11 mouse cellular contexts compared by ENCODE assay signal in the genomic region with DNA sequence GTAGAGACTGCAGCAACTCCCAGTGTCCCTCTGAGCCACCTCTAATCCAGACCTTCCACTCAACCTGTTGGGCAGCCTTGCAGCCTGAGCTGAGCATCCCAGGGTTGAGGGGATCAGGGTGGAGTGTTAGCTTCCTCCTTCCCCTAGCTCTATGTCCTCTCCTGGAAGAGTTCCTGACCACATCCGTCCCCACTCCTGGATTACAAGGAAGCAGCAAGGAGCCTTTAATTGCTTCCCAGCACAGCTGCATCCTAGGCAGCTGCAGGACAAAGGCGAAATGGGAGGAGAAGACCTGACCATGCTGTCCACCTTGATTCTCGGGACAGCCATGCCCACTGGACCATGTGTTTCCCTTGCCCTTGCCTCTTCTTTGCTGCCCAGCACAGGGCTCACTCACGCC. TPM values are rescaled to one million over a fixed set of nuclear protein-coding genes. Genes with fewer than 3 reads are reported as not detected.
A peak's percentile ranks its signal among the peaks of the same experiment; 100 is the strongest.
DNase-seq lines count a peak whose midpoint lies in the region; ATAC-seq and TF ChIP-seq lines count a peak whose summit lies in the region.
"Had no signal": no experiment of that assay in that cellular context is flagged by ENCODE, and none has a peak within 500 bp of the region (broad histone marks: within the 10 kb centered on the region; RNA-seq: fewer than 3 reads in every experiment).

No protein-coding gene starts in this region.

- H3K9ac ChIP-seq in heart, embryonic 15.5 days, result no peak overlapping the region
- H3K9ac ChIP-seq in limb, embryonic 13.5 days, result no peak overlapping the region
- no peak overlapping the region for H3K9ac ChIP-seq in stomach, postnatal 0 days (ENCODE audit: low read length)

- H3K4me1 ChIP-seq in megakaryocyte, embryonic 14.5 days, result peaks cover 88% of the 10 kb centered on the region
- peaks cover 50% of the 10 kb centered on the region for H3K4me1 ChIP-seq in heart, embryonic 15.5 days (replicated peaks)
- H3K4me1 ChIP-seq in limb, embryonic 13.5 days, result peaks cover 57% of the 10 kb centered on the region
- no peaks in the 10 kb centered on the region for H3K4me1 ChIP-seq in stomach, postnatal 0 days (replicated peaks; ENCODE audit: control insufficient read depth, insufficient read depth)

- TF ChIP-seq CTCF in stomach, postnatal 0 days (IDR thresholded peaks at IDR 0.05; ENCODE audit: low read depth), result no peak

- TF ChIP-seq EP300 in stomach, postnatal 0 days (optimal IDR thresholded peaks at IDR 0.05), result no peak

- ATAC-seq in megakaryocyte, adult 5-6 weeks (ENCODE audit: poor library complexity, severe bottlenecking), result no peak
- ATAC-seq in heart, embryonic 15.5 days (replicated peaks; ENCODE audit: insufficient number of reproducible peaks, insufficient read depth, low FRiP score, low read depth), result no peak
- no peak for ATAC-seq in limb, embryonic 13.5 days (ENCODE audit: low FRiP score, low read depth)
- no peak for ATAC-seq in stomach, postnatal 0 days (ENCODE audit: low FRiP score, low TSS enrichment)
- ATAC-seq: Patski had no signal

- no peaks in the 10 kb centered on the region for H3K9me3 ChIP-seq in megakaryocyte, embryonic 14.5 days
- no peaks in the 10 kb centered on the region for H3K9me3 ChIP-seq in heart, embryonic 15.5 days (replicated peaks)
- H3K9me3 ChIP-seq in limb, embryonic 13.5 days, result no peaks in the 10 kb centered on the region
- H3K9me3 ChIP-seq in stomach, postnatal 0 days (ENCODE audit: control insufficient read depth, low read length), result no peaks in the 10 kb centered on the region

- H3K4me3 ChIP-seq in megakaryocyte, embryonic 14.5 days (replicated peaks), result peak overlapping the region; percentile 25
- H3K4me3 ChIP-seq in heart, embryonic 15.5 days, result no peak overlapping the region
- no peak overlapping the region for H3K4me3 ChIP-seq in limb, embryonic 13.5 days
- H3K4me3 ChIP-seq in stomach, postnatal 0 days (ENCODE audit: low read depth, low read length), result no peak overlapping the region

- H3K27me3 ChIP-seq in megakaryocyte, embryonic 14.5 days (replicated peaks), result peaks cover 62% of the 10 kb centered on the region
- H3K27me3 ChIP-seq in heart, embryonic 15.5 days, result peaks cover 23% of the 10 kb centered on the region
- H3K27me3 ChIP-seq in limb, embryonic 13.5 days, result peaks cover 44% of the 10 kb centered on the region
- H3K27me3 ChIP-seq in stomach, postnatal 0 days (ENCODE audit: control insufficient read depth, insufficient read depth, low read length), result no peaks in the 10 kb centered on the region; the same call in 1 of the 2 replicates

- 40% methylated on average over 4 of the region's 4 CpGs for WGBS in heart, embryonic 15.5 days
- WGBS in limb, embryonic 13.5 days, result 17% methylated on average over 4 of the region's 4 CpGs
- 54% methylated on average over 4 of the region's 4 CpGs for WGBS in stomach, postnatal 0 days

- H3K4me2 ChIP-seq in heart, embryonic 15.5 days, result no peak overlapping the region; the same call in 1 of the 2 replicates
- peak overlapping the region; percentile 35 for H3K4me2 ChIP-seq in limb, embryonic 13.5 days (replicated peaks)
- H3K4me2 ChIP-seq in stomach, postnatal 0 days (replicated peaks; ENCODE audit: low read depth), result no peak overlapping the region

- H3K36me3 ChIP-seq in megakaryocyte, embryonic 14.5 days (replicated peaks; ENCODE audit: low read length), result no peaks in the 10 kb centered on the region
- no peaks in the 10 kb centered on the region for H3K36me3 ChIP-seq in heart, embryonic 15.5 days
- H3K36me3 ChIP-seq in limb, embryonic 13.5 days, result no peaks in the 10 kb centered on the region
- H3K36me3 ChIP-seq in stomach, postnatal 0 days (ENCODE audit: control insufficient read depth, insufficient read depth, low read length), result no peaks in the 10 kb centered on the region

- peak overlapping the region; percentile 65 for H3K27ac ChIP-seq in heart, embryonic 15.5 days
- H3K27ac ChIP-seq in limb, embryonic 13.5 days, result peak overlapping the region; percentile 28
- H3K27ac ChIP-seq in stomach, postnatal 0 days (replicated peaks), result peak overlapping the region; percentile 63

- DNase-seq in stomach, postnatal 0 days (ENCODE audit: low spot score), result no peak
- no peak for DNase-seq in layer of hippocampus, adult 11-12 months (ENCODE audit: low spot score)
- DNase-seq in thymus, postnatal 10 days (ENCODE audit: low spot score in 2 of 2), result no peak
- DNase-seq: cerebellum, adult 18-20 months had no signal

RNA-seq across cellular contexts. Expression of gene Nrarp, which starts 3.5 kb away (rescaled TPM):
- polyA plus RNA-seq in megakaryocyte, embryonic 14.5 days (2012; ENCODE audit: insufficient read depth, low replicate concordance), result 7.9 and 8.1 TPM in 2 replicates
- total RNA-seq in megakaryocyte, adult 5-6 weeks (2015), result 1.1 TPM in 1 of 2 replicates, not detected in the other
- 0.22 and 0.28 TPM in 2 replicates for total RNA-seq in megakaryocyte, adult 5-6 weeks (2017)
- polyA plus RNA-seq in heart, embryonic 15.5 days (2015; fragmentation: Nextera tagmentation; extraction: Ambion mirVana), result 17.3 and 19.0 TPM in 2 replicates
- polyA plus RNA-seq in limb, embryonic 13.5 days (2015; fragmentation: Nextera tagmentation; extraction: Ambion mirVana), result 12.6 and 15.3 TPM in 2 replicates
- polyA plus RNA-seq in stomach, postnatal 0 days (2015; fragmentation: Nextera tagmentation; extraction: Ambion mirVana), result 25.3 and 25.6 TPM in 2 replicates

RNA-seq across cellular contexts. Expression of gene Tor4a, which starts 19.6 kb away (rescaled TPM):
- polyA plus RNA-seq in megakaryocyte, embryonic 14.5 days (2012; ENCODE audit: insufficient read depth, low replicate concordance), result 10.3 and 14.6 TPM in 2 replicates
- 17.4 and 19.7 TPM in 2 replicates for total RNA-seq in megakaryocyte, adult 5-6 weeks (2015)
- 25.1 and 29.6 TPM in 2 replicates for total RNA-seq in megakaryocyte, adult 5-6 weeks (2017)
- polyA plus RNA-seq in heart, embryonic 15.5 days (2015; fragmentation: Nextera tagmentation; extraction: Ambion mirVana), result 5.8 and 10.3 TPM in 2 replicates
- polyA plus RNA-seq in limb, embryonic 13.5 days (2015; fragmentation: Nextera tagmentation; extraction: Ambion mirVana), result 4.1 and 4.8 TPM in 2 replicates
- polyA plus RNA-seq in stomach, postnatal 0 days (2015; fragmentation: Nextera tagmentation; extraction: Ambion mirVana), result 13.1 and 13.7 TPM in 2 replicates

RNA-seq across cellular contexts. Expression of gene Nelfb, which starts 34.2 kb away (rescaled TPM):
- polyA plus RNA-seq in megakaryocyte, embryonic 14.5 days (2012; ENCODE audit: insufficient read depth, low replicate concordance), result 22.9 and 24.0 TPM in 2 replicates
- 21.4 and 23.8 TPM in 2 replicates for total RNA-seq in megakaryocyte, adult 5-6 weeks (2015)
- total RNA-seq in megakaryocyte, adult 5-6 weeks (2017), result 30.1 and 36.5 TPM in 2 replicates
- 62.7 and 79.5 TPM in 2 replicates for polyA plus RNA-seq in heart, embryonic 15.5 days (2015; fragmentation: Nextera tagmentation; extraction: Ambion mirVana)
- polyA plus RNA-seq in limb, embryonic 13.5 days (2015; fragmentation: Nextera tagmentation; extraction: Ambion mirVana), result 122 and 124 TPM in 2 replicates
- polyA plus RNA-seq in stomach, postnatal 0 days (2015; fragmentation: Nextera tagmentation; extraction: Ambion mirVana), result 58.6 and 59.1 TPM in 2 replicates

RNA-seq across cellular contexts. Expression of gene Stpg3, which starts 37.4 kb away (rescaled TPM):
- 0.08 and 1.5 TPM in 2 replicates for polyA plus RNA-seq in megakaryocyte, embryonic 14.5 days (2012; ENCODE audit: insufficient read depth, low replicate concordance)
- total RNA-seq in megakaryocyte, adult 5-6 weeks (2015), result not detected in 2 replicates
- not detected in 2 replicates for total RNA-seq in megakaryocyte, adult 5-6 weeks (2017)
- not detected in 2 replicates for polyA plus RNA-seq in heart, embryonic 15.5 days (2015; fragmentation: Nextera tagmentation; extraction: Ambion mirVana)
- 0.11 TPM in 1 of 2 replicates, not detected in the other for polyA plus RNA-seq in limb, embryonic 13.5 days (2015; fragmentation: Nextera tagmentation; extraction: Ambion mirVana)
- not detected in 2 replicates for polyA plus RNA-seq in stomach, postnatal 0 days (2015; fragmentation: Nextera tagmentation; extraction: Ambion mirVana)
- total RNA-seq: gastrocnemius, adult 8-10 months; left cerebral cortex, postnatal 4 days had no signal

RNA-seq across cellular contexts. Expression of gene Fam166a, which starts 41.5 kb away (rescaled TPM):
- polyA plus RNA-seq in megakaryocyte, embryonic 14.5 days (2012; ENCODE audit: insufficient read depth, low replicate concordance), result not detected in 2 replicates
- total RNA-seq in megakaryocyte, adult 5-6 weeks (2015), result 0.20 and 0.57 TPM in 2 replicates
- total RNA-seq in megakaryocyte, adult 5-6 weeks (2017), result not detected in 2 replicates
- 0.57 and 0.65 TPM in 2 replicates for polyA plus RNA-seq in heart, embryonic 15.5 days (2015; fragmentation: Nextera tagmentation; extraction: Ambion mirVana)
- polyA plus RNA-seq in limb, embryonic 13.5 days (2015; fragmentation: Nextera tagmentation; extraction: Ambion mirVana), result not detected in 2 replicates
- 0.92 TPM in 1 of 2 replicates, not detected in the other for polyA plus RNA-seq in stomach, postnatal 0 days (2015; fragmentation: Nextera tagmentation; extraction: Ambion mirVana)
- total RNA-seq: gastrocnemius, adult 8-10 months; left cerebral cortex, postnatal 4 days had no signal
